Mouse (Mus musculus): Measurements from ENCODE around the gene Dnmbp. TPM values are rescaled to one million over a fixed set of nuclear protein-coding genes. Genes with fewer than 3 reads are reported as not detected.

Dnmbp gene
- polyA plus RNA-seq, 1 experiment, result 2.0 TPM

- H3K36me3 ChIP-seq (replicated peaks; ENCODE audit: low read length), result no peaks in the 10 kb centered on the region
- TF ChIP-seq GATA1 (IDR thresholded peaks at IDR 0.05; ENCODE audit: borderline replicate concordance, low read length), result no peak
- no peak for TF ChIP-seq FLI1 (IDR thresholded peaks at IDR 0.05; ENCODE audit: low read length)
Observed at GRCm38 (mm10) chr19:43968436-43969026, 28.5 kb upstream of the Dnmbp start.

GRCm38 (mm10) chr19:43966481-43966880, 26.5 kb upstream of the Dnmbp start:
- H3K27me3 ChIP-seq (replicated peaks), result peaks cover 36% of the 10 kb centered on the region
- H3K4me1 ChIP-seq, result no peaks in the 10 kb centered on the region
- H3K36me3 ChIP-seq (replicated peaks; ENCODE audit: low read length), result no peaks in the 10 kb centered on the region
- no peak for TF ChIP-seq FLI1 (IDR thresholded peaks at IDR 0.05; ENCODE audit: low read length)
- no peak for TF ChIP-seq GATA1 (IDR thresholded peaks at IDR 0.05; ENCODE audit: borderline replicate concordance, low read length)
- no peak overlapping the region for H3K4me3 ChIP-seq (replicated peaks)
- H3K9me3 ChIP-seq, result no peaks in the 10 kb centered on the region

More at GRCm38 (mm10) chr19:43968436-43969026, 28.5 kb upstream of the Dnmbp start:
- Histone ChIP-seq H3K27me3 (replicated peaks) (peaks cover 27% of the 10 kb centered on the region), H3K4me3 (replicated peaks) (no peak overlapping the region), H3K9me3 (no peaks in the 10 kb centered on the region), H3K4me1 (no peaks in the 10 kb centered on the region)

- H3K9me3 ChIP-seq, result peaks cover 4% of the 10 kb centered on the region; the same call in 1 of the 2 replicates
- no peak overlapping the region for H3K4me3 ChIP-seq (replicated peaks)
- no peak for TF ChIP-seq FLI1 (IDR thresholded peaks at IDR 0.05; ENCODE audit: low read length)
- no peak for TF ChIP-seq GATA1 (IDR thresholded peaks at IDR 0.05; ENCODE audit: borderline replicate concordance, low read length)
- no peaks in the 10 kb centered on the region for H3K36me3 ChIP-seq (replicated peaks; ENCODE audit: low read length)
- H3K27me3 ChIP-seq (replicated peaks), result peaks cover 34% of the 10 kb centered on the region
- no peaks in the 10 kb centered on the region for H3K4me1 ChIP-seq
Observed at GRCm38 (mm10) chr19:43965496-43966085, 25.6 kb upstream of the Dnmbp start.

- Histone ChIP-seq H3K9me3 (peaks cover 4% of the 10 kb centered on the region; the same call in 1 of the 2 replicates), H3K36me3 (replicated peaks; ENCODE audit: low read length) (no peaks in the 10 kb centered on the region), H3K27me3 (replicated peaks) (peaks cover 28% of the 10 kb centered on the region), H3K4me3 (replicated peaks) (no peak overlapping the region), H3K4me1 (no peaks in the 10 kb centered on the region)
- no peak for TF ChIP-seq GATA1 (IDR thresholded peaks at IDR 0.05; ENCODE audit: borderline replicate concordance, low read length)
- TF ChIP-seq FLI1 (IDR thresholded peaks at IDR 0.05; ENCODE audit: low read length), result no peak
Observed at GRCm38 (mm10) chr19:43962795-43963194, 22.8 kb upstream of the Dnmbp start.

GRCm38 (mm10) chr19:43961185-43961584, 21.2 kb upstream of the Dnmbp start:
- no peaks in the 10 kb centered on the region for H3K36me3 ChIP-seq (replicated peaks; ENCODE audit: low read length)
- peaks cover 4% of the 10 kb centered on the region; the same call in 1 of the 2 replicates for H3K9me3 ChIP-seq
- no peak for TF ChIP-seq FLI1 (IDR thresholded peaks at IDR 0.05; ENCODE audit: low read length)
- H3K4me1 ChIP-seq, result no peaks in the 10 kb centered on the region
- no peak overlapping the region for H3K4me3 ChIP-seq (replicated peaks)
- peaks cover 31% of the 10 kb centered on the region for H3K27me3 ChIP-seq (replicated peaks)

GRCm38 (mm10) chr19:43960014-43960413, 20.0 kb upstream of the Dnmbp start:
- H3K27me3 ChIP-seq (replicated peaks), result peaks cover 34% of the 10 kb centered on the region
- TF ChIP-seq FLI1 (IDR thresholded peaks at IDR 0.05; ENCODE audit: low read length) (no peak), GATA1 (IDR thresholded peaks at IDR 0.05; ENCODE audit: borderline replicate concordance, low read length) (no peak)
- H3K4me1 ChIP-seq, result no peaks in the 10 kb centered on the region
- H3K4me3 ChIP-seq (replicated peaks), result no peak overlapping the region
- H3K9me3 ChIP-seq, result peaks cover 4% of the 10 kb centered on the region; the same call in 1 of the 2 replicates
- H3K36me3 ChIP-seq (replicated peaks; ENCODE audit: low read length), result no peaks in the 10 kb centered on the region

- no peaks in the 10 kb centered on the region for H3K36me3 ChIP-seq (replicated peaks; ENCODE audit: low read length)
- no peaks in the 10 kb centered on the region for H3K4me1 ChIP-seq
- peaks cover 4% of the 10 kb centered on the region; the same call in 1 of the 2 replicates for H3K9me3 ChIP-seq
- H3K4me3 ChIP-seq (replicated peaks), result no peak overlapping the region
- peaks cover 35% of the 10 kb centered on the region for H3K27me3 ChIP-seq (replicated peaks)
- TF ChIP-seq FLI1 (IDR thresholded peaks at IDR 0.05; ENCODE audit: low read length), result no peak
- no peak for TF ChIP-seq GATA1 (IDR thresholded peaks at IDR 0.05; ENCODE audit: borderline replicate concordance, low read length)
Observed at GRCm38 (mm10) chr19:43959162-43959561, 19.2 kb upstream of the Dnmbp start.

GRCm38 (mm10) chr19:43957881-43958280, 17.9 kb upstream of the Dnmbp start:
- no peak for TF ChIP-seq FLI1 (IDR thresholded peaks at IDR 0.05; ENCODE audit: low read length)
- no peaks in the 10 kb centered on the region for H3K36me3 ChIP-seq (replicated peaks; ENCODE audit: low read length)
- peaks cover 26% of the 10 kb centered on the region for H3K27me3 ChIP-seq (replicated peaks)
- H3K9me3 ChIP-seq, result peaks cover 4% of the 10 kb centered on the region; the same call in 1 of the 2 replicates
- H3K4me1 ChIP-seq, result no peaks in the 10 kb centered on the region
- no peak overlapping the region for H3K4me3 ChIP-seq (replicated peaks)

GRCm38 (mm10) chr19:43957402-43957801, 17.4 kb upstream of the Dnmbp start:
- TF ChIP-seq FLI1 (IDR thresholded peaks at IDR 0.05; ENCODE audit: low read length), result no peak
- TF ChIP-seq GATA1 (IDR thresholded peaks at IDR 0.05; ENCODE audit: borderline replicate concordance, low read length), result no peak

GRCm38 (mm10) chr19:43955266-43955665, 15.3 kb upstream of the Dnmbp start:
- H3K36me3 ChIP-seq (replicated peaks; ENCODE audit: low read length), result no peaks in the 10 kb centered on the region
- H3K9me3 ChIP-seq, result peaks cover 3% of the 10 kb centered on the region
- H3K4me1 ChIP-seq, result no peaks in the 10 kb centered on the region
- TF ChIP-seq GATA1 (IDR thresholded peaks at IDR 0.05; ENCODE audit: borderline replicate concordance, low read length), result no peak
- no peak for TF ChIP-seq FLI1 (IDR thresholded peaks at IDR 0.05; ENCODE audit: low read length)
- no peak overlapping the region for H3K4me3 ChIP-seq (replicated peaks)
- H3K27me3 ChIP-seq (replicated peaks), result peaks cover 30% of the 10 kb centered on the region

More at GRCm38 (mm10) chr19:43957402-43957801, 17.4 kb upstream of the Dnmbp start:
- no peaks in the 10 kb centered on the region for H3K4me1 ChIP-seq
- peaks cover 4% of the 10 kb centered on the region; the same call in 1 of the 2 replicates for H3K9me3 ChIP-seq
- H3K27me3 ChIP-seq (replicated peaks), result peaks cover 22% of the 10 kb centered on the region
- H3K36me3 ChIP-seq (replicated peaks; ENCODE audit: low read length), result no peaks in the 10 kb centered on the region
- no peak overlapping the region for H3K4me3 ChIP-seq (replicated peaks)

All from megakaryocyte, embryonic 14.5 days (primary cell).